Mouse (Mus musculus) right cerebral cortex, adult 2 months (tissue): ENCODE results near the gene B430306N03Rik.
"Not testable (repeated sequence)": the region's sequence is repeated elsewhere in the genome, so short reads cannot be mapped to it uniquely, and the experiment has no call there.

Experiments
- DNase-seq, 2 experiments: peaks; one replicate each; pipeline ENCODE4 v3.0.0; 2021 to 2022; ENCODE audit warnings: low spot score in 2 of 2

Gene B430306N03Rik

DNA sequence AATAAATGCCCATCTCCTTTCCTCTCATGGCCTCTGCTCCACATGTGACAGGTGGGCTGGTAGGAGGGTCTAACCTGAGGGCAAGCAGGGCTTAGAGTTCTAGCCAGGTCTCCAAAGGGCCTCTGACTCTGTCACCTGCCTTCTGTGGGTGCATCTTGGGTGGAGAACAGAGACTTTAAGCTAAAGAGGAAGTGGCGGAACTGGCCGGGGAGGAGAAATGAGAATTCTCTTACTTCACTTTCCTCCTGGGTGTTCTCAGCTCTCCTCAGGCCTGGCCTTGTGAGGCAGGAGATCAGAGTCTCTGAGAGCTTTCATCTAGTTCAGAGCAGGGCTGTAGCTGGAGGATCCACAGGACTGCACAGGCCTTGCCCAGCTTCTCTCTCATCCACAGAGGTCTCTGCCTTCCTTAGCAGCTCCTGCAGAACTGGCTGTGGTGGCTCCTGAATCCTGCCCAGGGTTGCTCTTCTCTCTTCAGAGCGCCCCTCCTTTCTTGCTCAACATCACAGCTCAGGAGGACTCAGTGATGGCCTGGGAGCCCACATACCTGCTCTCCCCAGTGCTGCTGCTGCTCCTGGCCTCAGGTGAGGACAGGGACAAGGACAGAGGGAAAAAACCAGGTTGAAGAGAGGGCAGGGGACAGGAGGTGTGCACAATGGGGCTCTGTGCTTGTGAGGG lies at the start of gene B430306N03Rik:
Gene B430306N03Rik, plus strand, starts transcription at position 237 of the 675 bp plus-strand sequence.
- not testable (repeated sequence) for DNase-seq

DNA sequence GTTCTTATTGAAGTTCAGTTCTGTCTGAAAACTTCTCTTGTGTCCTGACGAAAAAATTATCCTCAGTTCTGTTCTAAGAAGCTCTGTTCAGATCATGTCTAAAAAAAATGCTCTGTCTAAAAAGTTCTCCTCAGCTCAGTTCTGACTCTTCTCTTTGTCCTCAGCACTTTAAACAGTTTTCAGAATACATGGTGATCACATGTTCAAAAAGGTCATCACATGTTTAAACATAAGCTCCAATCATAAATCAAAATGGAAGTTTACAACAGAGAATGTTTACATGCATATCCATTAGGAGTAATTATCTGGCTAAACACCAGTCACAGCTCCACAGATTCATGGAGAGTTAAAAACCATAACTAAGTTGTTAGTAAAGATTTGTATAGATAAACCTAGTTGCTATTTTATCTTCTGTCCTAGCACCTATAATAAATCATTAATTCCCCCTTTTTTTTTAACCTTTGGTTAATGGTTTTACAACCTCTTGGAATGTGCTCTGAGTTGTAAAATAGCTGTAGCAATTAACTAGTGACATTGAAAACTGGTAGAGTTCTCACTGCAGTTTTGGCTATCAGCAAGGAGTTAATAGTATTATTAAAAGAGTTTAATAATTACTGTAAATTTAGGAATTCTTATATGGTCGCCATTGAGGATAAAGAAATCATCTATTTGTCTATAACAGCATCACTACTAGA lies 49.2 kb upstream of the B430306N03Rik start:
- DNase-seq: no peak

DNA sequence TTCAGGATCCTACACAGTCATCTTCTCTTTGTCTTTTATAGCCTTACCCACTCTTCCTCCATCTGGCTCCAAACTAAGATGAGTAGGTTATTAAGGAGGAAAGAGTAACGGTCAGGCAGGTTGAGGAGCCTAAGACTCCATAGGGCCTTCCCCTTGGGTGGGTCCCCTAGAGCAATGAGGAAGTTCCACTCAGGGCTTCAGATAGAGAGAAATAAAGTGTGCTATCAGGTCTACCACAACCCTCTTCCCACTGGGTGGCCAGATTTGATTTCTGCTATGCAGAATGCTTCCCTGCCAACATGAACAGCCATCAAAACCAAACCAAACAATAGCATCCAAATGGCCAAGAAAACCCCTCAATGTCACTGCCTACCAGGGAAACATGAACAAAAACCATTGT lies 48.4 kb upstream of the B430306N03Rik start:
- DNase-seq: no peak

DNA sequence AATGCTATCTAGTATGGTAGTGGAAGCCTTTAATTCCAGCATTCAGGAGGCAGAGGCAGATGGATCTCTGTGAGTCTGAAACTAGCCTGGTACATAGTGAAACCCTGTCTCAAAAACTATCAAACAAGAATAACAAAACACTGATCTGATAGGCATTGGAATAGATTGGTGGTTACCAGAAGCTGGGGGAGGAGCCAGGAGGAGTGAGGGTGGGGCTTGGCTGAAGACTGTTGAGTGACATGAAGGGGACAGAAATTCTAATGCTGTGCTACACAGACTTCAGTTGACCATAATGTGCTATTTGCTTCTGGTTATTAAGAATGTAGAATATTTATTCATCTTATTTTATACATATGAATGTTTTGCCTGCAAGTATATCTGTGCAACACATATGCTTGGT lies 47.7 kb upstream of the B430306N03Rik start:
- no peak for DNase-seq

DNA sequence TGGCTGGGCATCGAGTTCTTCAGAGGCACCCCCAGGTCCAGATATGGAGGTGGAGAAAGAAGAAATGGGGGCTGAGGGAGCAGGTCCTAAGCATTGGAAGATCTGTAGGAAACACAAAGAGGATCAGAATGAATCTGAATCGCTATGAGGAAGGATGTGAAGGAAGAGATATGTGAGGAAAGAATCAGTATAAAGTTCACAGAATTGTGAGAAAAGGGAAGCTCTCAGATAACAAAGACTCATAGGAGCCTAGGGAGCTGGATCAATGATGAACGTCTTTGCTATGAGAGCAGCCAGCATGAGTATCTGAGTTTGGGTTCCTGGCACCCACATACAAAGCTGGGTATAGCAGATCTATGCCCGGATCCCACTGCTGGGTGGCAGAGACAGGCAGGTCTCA lies 46.1 kb upstream of the B430306N03Rik start:
- DNase-seq: no peak

DNA sequence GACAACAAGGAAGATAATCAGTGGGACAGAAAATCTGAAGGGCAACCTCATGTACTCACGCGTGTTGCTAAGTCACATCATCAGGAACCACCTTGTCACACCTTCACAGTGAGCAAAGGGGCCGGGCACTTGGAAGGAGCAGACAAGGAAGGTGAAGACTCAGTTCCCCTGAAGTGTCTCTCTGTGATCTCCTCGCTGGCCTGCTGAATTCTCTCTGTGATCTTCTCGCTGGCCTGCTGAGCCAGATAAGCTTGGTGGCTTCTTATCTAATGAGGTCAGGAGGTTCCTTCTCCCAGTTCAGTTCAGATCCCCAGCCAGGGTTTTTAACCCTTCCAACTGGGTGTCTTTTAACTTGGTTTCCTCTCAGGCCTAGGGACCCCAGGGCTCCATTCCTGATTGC lies 43.8 kb upstream of the B430306N03Rik start:
- no peak for DNase-seq

DNA sequence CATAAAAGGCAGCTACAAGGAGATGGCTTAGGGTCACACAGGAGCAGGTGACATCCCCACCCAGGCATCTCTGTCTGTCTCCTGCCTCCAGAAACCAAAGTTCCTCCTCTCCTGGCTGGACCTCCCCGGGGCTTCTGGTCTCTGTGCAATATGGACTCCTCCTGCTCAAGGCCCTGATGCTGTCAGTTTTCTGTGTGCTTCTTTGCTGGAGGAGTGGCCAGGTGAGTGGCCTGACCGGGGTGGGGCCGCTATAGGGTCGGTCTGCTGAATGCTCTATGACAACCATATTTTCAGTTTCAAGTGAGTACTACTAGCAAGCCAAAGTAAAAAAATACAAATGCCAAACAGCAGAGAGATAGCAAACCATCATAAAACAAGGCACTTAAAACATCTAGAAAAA lies 43.3 kb upstream of the B430306N03Rik start:
- DNase-seq: no peak

DNA sequence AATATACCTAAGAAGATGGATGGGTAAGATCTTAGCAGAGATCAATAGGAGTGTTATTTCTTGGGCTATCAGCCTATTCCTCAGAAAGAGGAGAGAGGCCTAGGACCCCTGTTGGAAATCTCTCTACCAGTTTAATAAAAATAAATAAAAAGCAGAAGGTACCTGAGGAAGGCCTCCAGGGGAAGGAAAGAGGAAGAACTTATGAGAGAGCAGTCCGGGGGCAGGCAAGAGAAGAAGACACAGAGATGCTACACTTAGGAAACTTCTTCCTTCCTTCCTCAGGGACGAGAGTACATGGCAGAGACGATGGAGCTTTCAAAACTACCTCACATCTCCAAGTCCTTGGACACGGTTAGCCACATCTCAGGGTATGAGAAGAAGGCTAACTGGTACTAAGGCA lies 41.8 kb upstream of the B430306N03Rik start:
- DNase-seq: no peak

DNA sequence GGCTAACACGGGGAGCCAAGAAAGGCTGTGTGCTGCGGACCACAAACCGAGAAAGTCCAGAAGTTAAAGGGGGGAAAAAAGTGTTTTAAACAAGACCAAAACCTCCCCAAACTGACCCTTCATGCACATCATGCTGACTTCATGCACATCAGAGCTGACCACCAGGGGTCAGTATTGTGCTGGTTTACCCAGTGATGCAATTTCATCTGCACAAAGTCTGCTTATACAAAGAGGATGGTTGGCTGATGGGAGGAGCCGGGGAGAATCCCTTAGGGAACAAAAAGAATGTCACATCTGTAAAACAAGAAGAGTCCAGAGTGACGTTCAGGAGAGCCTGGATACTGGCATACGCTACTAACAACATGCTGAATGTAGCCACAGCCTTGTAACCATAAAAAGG lies 41.1 kb upstream of the B430306N03Rik start:
- DNase-seq: peak; percentile 86 to 90

DNA sequence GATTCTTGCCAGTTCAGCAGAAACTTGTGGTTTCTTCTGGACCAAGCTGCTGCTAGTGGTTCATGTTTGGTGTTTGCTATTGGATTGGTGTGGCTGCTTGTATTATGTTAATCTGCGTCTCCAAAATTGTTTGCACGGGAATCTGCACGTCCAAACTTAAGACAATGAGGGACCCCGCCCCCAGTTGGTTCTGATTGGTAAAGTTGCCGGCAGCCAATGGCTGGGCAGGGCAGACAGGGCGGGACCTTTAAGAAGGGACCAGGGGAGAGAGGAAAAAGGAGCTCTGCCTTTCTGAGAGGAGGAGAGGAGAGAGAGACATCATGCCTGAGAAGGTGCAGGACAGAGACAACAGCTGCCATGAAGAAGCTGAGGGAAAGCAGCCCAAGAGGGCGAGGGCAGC lies 40.2 kb upstream of the B430306N03Rik start:
- DNase-seq: no peak

DNA sequence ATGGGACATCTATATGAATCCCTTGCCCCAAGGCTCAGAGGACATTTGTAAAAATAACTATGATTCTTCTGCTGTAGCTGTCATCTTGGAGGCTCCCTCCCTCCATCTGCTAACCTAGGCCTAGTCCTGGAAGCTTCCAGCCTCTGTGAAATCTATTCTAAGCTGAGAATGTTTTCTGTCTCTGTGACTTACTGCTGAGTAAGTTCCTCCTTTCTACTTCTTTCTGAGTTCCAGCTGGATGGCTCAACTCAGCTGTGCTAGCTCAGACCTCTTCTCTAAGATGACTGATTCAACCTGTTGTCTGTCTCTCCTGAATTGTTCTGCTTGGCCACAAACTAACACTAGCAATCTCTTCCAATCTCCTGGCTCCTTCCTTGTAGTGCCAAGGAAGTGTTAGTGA lies 37.6 kb upstream of the B430306N03Rik start:
- no peak for DNase-seq

DNA sequence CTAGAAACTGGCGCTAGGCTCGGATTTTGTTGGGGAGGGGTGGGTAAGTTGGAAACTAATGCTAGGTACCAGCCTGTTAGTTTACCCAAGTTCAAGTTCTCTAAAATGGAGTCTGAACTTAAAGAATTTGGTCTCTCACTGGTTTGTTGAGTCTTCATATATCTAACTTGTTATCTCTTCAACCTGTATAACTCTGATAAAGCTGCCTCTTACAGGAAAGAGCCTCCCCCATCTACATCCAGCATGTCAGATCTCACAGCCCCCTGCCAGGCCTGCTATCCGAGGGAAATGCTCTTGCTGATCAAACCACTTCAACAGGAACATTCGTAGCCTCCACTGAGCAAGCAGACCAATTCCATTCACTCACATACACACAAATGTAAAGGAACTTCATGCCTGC lies 36.9 kb upstream of the B430306N03Rik start:
- no peak for DNase-seq

DNA sequence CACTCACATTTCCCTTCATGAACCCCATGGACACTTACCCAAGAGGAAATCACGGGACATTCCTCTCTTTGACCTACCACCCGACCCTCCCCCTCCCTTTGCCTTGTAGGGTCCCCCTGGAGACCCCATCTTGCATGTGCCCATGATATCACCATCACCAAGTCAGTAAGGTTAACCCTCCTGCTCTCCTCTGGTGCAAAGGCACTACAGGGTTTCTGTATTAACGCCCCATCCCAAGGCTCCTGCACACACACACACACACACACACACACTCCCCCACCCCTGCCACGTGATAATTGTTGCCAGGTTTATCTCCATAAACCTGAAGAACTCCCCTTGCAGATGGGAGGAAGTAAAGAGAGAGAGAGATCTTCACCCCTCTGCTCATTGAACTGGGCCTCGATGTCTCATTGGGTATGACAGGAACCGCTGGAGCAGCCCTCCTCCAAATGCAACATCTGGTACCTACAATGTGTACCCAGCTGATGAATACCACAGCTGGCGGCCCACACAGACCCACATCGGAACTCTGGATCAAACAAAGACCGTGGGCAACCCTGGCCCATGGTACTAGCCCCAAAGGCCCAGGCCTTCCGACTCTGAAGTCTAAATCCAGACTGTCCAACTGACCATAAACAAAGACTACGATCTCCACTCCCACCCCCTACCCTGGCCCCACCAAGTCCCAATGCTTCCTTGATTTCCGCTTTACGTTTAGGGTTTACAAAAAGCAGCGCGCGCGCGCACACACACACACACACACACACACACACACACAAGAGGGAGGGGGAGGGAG lies 34.8 kb upstream of the B430306N03Rik start:
- no peak for DNase-seq

DNA sequence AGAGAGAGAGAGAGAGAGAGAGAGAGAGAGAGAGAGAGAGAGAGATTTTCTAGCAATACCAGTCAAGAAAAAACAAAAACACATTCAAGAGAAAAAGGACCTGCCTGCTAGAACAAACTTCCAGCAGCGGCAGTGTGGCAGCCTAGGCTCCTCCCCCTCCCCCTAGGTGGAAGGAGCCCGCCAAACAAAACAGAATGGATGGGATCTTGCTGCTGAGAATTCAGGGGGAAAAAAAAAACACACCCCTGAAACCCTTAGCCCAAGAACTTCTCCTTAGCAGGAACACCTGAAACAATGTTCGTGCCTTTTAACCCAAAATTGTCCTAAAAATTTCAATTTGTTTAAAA lies 34.2 kb upstream of the B430306N03Rik start:
- no peak for DNase-seq

DNA sequence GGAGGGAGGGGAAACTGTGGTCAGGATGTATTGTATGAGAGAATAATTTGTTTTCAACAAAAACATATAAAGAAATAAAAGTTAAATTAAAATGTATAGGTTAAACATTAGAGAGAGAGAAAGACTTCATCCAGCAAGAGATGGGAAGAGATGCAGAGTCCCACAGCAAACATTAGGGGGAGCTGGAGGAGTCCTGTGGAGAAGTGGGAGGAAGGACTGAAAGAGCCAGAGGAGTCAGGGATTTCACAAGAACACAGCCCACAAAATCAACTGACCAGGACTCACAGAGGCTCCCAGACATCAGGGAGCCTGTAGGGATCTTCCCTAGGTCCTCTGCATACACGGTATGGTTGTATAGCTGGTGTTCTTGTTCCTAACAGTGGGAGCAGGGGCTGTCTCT lies 29.2 kb upstream of the B430306N03Rik start:
- no peak for DNase-seq

DNA sequence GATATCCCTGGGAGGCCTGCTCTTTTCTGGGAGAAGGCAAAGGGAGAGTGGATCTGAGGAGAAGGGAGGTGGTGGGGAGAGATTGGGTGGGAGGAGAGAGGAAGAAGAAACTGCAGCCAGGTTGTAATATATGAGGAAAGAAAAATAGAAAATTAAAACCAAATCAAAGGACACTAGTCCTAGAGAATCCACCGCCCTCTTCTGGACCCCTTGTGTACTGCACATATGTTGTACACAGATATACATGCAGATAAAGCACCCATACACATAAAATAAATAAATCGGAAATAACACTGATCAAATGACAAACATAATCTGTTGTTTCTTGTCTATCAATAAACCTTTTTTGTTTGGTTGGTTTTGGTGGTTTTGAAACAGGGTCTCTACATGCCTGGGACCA lies 28.7 kb upstream of the B430306N03Rik start:
- DNase-seq: no peak

DNA sequence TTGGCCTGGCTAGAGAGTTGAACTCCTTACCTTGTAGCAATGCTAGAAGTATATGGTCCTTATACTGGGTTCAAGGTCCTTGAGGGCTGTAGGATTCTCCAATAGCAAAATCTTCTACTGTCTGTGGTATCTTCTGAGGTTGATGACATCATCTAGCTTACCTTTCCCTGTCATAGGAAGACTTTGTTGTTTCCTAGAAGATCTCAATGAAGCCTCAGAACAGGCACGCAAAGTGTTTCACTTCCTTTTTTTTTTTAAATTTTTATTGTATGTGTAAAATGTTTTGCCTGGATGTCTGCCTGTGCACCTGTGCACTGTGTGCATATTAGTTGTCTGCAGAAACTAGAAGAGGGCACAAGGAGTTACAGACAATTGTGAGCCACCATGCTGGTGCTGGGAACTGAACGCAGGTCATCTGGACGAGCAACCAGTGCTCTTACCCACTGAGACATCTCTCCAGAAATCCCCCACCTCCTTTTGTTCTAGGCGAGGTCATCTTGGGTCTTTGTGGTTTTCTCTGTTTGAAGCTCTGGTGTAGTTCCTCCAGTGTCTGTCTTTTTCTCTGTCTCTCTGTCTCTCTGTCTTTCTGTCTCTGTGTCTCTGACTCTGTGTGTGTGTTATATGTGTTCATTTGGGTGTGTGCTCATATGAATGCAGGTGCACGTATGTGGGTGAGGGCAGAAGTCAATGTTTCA lies 22.3 kb upstream of the B430306N03Rik start:
- no peak for DNase-seq

DNA sequence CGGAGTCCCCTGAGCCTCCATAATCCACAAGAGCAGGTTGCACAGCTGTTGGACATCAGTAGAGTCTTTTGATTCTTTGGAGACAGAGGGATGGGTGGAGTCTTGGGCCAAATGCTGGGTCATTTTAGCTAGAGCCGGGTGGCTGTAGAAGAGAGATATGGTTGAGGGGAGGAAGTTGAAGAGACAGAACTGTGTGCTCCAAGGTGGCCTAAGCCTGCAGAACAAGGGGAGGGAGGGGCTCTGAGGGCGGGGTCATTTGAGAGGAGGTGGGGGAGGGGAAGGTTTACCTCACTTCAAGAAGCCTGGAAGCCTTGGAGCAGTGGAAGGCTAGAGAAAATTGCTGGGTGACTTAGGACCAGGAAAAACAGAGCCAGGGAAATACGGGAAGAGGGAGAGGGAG lies 16.7 kb upstream of the B430306N03Rik start, which contains the start of gene Treml2:
Gene Treml2, plus strand, starts transcription at position 296 of the 400 bp plus-strand sequence.
- no peak for DNase-seq

DNA sequence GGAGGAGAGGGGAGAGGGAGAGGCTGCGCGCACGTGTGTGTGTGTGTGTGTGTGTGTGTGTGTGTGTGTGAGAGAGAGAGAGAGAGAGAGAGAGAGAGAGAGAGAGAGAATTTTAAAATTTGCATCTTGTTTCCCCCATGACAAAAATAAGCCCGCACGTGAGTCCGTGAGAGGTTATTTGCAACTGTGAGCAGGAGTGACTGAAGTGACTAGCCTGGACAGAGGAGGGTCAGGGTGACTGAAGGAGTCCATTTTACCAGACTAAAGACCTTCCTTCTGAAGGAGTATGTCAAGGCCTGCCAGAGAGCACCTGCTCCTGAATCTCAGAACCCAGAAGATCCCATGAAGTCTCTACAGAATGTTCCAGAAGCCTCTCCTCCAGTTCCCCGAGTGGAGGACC lies 16.2 kb upstream of the B430306N03Rik start:
- no peak for DNase-seq

DNA sequence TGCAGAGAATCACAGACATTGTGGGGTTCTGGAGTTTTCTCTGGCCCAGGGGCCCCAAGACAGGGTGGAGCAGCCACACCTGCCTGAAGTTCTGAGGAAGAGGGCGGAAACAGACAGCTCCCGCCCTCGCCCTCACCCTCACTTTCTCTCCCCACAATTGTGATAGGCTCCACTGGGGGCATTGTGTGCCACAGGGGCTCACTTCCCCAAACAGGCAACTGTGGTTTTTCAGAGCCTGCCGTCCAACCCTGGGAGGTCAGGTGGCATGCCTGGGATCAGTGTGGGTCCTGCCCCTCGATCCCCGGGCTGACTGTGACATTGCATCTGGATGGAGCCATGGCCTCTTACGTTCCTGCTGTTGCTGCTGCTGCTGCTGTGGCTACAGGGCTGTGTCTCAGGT lies 15.7 kb upstream of the B430306N03Rik start:
- no peak for DNase-seq

DNA sequence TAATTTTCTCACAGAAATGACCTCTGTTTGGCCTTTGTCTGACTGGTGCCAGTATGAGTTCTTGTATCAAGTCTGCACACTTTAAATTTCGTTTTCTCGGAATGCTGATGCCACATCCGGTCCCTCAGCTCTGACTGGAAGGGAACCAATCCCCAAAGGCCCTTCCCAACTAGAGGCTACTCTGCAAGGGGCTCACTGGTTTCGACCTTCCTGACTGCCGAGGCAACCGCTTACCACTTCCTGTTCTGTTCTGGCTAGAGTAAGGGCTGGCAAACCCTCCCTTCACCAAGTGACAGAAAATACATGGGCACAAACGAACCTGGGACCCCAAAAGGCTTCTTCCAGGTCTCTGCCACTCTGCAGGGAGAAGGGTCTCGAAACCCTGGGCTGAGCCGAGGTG lies 15.1 kb upstream of the B430306N03Rik start:
- DNase-seq: no peak

DNA sequence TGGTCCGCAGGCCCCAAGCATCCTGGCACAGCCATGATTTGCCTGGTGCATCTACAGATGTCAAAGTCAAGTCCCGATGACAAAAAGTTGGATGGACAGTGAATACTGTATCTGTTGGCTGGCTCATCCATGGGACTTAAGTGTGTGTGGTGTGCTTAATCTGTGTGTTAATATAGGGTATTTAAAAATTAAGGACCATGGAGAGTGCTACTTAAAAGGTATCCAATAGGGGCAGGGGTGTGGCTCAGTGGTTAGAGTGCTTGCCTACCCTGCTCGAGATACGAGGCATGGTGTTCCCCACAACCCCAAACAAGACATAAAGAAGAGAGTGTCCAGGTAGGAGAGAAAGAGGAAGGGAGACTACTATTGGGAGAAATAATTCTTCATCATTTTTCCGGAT lies 14.1 kb upstream of the B430306N03Rik start:
- no peak for DNase-seq
